Mouse (Mus musculus): ENCODE data around the gene Meaf6.

DNA sequence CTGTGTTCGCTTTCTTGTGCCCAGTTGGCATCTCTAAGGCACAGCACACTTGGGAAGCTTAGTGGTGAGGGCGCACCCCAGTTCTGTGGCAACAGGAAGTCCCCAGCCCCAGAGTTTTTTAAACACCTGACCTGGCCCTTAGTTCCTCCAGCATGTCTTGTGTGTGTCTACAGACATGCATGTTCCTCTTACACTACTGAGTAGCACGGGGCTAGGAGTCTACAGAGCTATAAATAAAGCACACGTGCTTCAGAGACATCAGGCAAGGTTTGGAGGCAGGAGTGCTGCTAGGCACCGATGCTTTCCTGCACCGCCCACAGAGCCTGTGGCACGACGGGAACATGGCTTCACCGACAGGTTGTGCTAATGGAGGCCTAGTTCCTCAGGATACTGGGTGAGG, 29.5 kb upstream of the Meaf6 start:
- TF ChIP-seq EP300 (IDR thresholded peaks at IDR 0.05; ENCODE audit: insufficient read depth, low read depth, low read length), result no peak
- no peak for TF ChIP-seq POLR2A (IDR thresholded peaks at IDR 0.05; ENCODE audit: insufficient read depth, low read length)
- no peak for TF ChIP-seq CTCF (IDR thresholded peaks at IDR 0.05; ENCODE audit: low read depth, low read length)

All from ES-Bruce4 (cell line).